Mouse (Mus musculus) intestine, embryonic 16.5 days (tissue): ENCODE measurements around the gene Wbp1. TPM values are rescaled to one million over a fixed set of nuclear protein-coding genes. Genes with fewer than 3 reads are reported as not detected.

Experiments
- ATAC-seq: fragments of 200-750 bp; cut with Nextera tagmentation; 2 replicates; pipeline ENCODE4 v1.8.0; 2017; ENCODE audit warnings: moderate TSS enrichment, moderate library complexity
- H3K27ac ChIP-seq: fragments of 300-500 bp; sonication (generic); 2 replicates; pipeline ENCODE4 v1.5.1; 2014; ENCODE audit warnings: mild to moderate bottlenecking, low read length
- H3K27me3 ChIP-seq: fragments of 300-500 bp; sonication (generic); replicated peaks from 2 replicates; pipeline ENCODE4 v1.6.1; 2014; ENCODE audit warnings: low read length, control low read depth, mixed read lengths; ENCODE audit not compliant: control insufficient read depth, insufficient read depth
- H3K36me3 ChIP-seq: fragments of 300-500 bp; sonication (generic); 2 replicates; pipeline ENCODE4 v1.6.1; 2014; ENCODE audit warnings: low read length, control low read depth; ENCODE audit not compliant: control insufficient read depth, insufficient read depth
- H3K4me1 ChIP-seq: fragments of 300-500 bp; sonication (generic); 2 replicates; pipeline ENCODE4 v1.6.1; 2014; ENCODE audit warnings: low read length, control low read depth, mixed read lengths; ENCODE audit not compliant: control insufficient read depth, insufficient read depth
- H3K4me2 ChIP-seq: fragments of 300-500 bp; sonication (generic); 2 replicates; pipeline ENCODE4 v1.6.1; 2014; ENCODE audit warnings: low read depth, low read length, control low read depth
- H3K4me3 ChIP-seq: fragments of 300-500 bp; sonication (generic); 2 replicates; pipeline ENCODE4 v1.5.1; 2014; ENCODE audit warnings: mild to moderate bottlenecking, low read length
- H3K9ac ChIP-seq: fragments of 300-500 bp; sonication (generic); 2 replicates; pipeline ENCODE4 v1.6.1; 2014; ENCODE audit warnings: low read depth, low read length
- H3K9me3 ChIP-seq: fragments of 300-500 bp; sonication (generic); 2 replicates; pipeline ENCODE4 v1.6.1; 2016; ENCODE audit warnings: low read length, control low read depth; ENCODE audit not compliant: control insufficient read depth
- WGBS: fragments of 180-500 bp; shearing (Covaris S2); extraction: QIAGEN DNeasy Blood & Tissue Kit; methylation state at CpG from one replicate; pipeline ENCODE4 v1.1.7; 2014; 5-methylcytosine and 5-hydroxymethylcytosine counted together
- polyA plus RNA-seq: library from polyadenylated mRNA; unstranded; fragments of >200 nt; fragmentation: Nextera tagmentation; extraction: Ambion mirVana; gene quantifications from 2 replicates; pipeline ENCODE4 v1.2.1, GENCODE M21; 2015

Gene Wbp1
- polyA plus RNA-seq, 1 experiment from 2014 or later: 95.5 TPM

- Histone ChIP-seq H3K4me1 (peaks cover 21% of the 10 kb centered on the region), H3K9me3 (no peaks in the 10 kb centered on the region), H3K27me3 (no peaks in the 10 kb centered on the region), H3K9ac (peak within 1 kb of the TSS; percentile 92), H3K36me3 (no peaks in the 10 kb centered on the region; the same call in 1 of the 2 replicates), H3K4me2 (peak within 1 kb of the TSS; percentile 88), H3K4me3 (peak within 1 kb of the TSS; percentile 85), H3K27ac (peak within 1 kb of the TSS; percentile 87)
- peak; percentile 92 for ATAC-seq
- 1% methylated on average over 44 of the region's 58 CpGs for WGBS
Measured at GRCm38 (mm10) chr6:83115011-83115671, 6.2 kb downstream of the Wbp1 start, which contains the start of gene Mogs. Gene Mogs, plus strand, starts transcription at chr6:83115496.

- WGBS: 93% methylated on average over 4 of the region's 4 CpGs
- no peak overlapping the region for H3K4me3 ChIP-seq
- no peaks in the 10 kb centered on the region for H3K36me3 ChIP-seq
- H3K27ac ChIP-seq: no peak overlapping the region
- H3K9me3 ChIP-seq: no peaks in the 10 kb centered on the region
- no peak for ATAC-seq
- no peak overlapping the region for H3K9ac ChIP-seq
- H3K4me1 ChIP-seq: peaks cover 29% of the 10 kb centered on the region
- H3K27me3 ChIP-seq: no peaks in the 10 kb centered on the region
- no peak overlapping the region for H3K4me2 ChIP-seq
Measured at GRCm38 (mm10) chr6:83111510-83112136, 9.7 kb downstream of the Wbp1 start.

- no peaks in the 10 kb centered on the region for H3K27me3 ChIP-seq
- peak within 1 kb of the TSS; percentile 95 for H3K4me3 ChIP-seq
- H3K27ac ChIP-seq: peak within 1 kb of the TSS; percentile 85
- no peaks in the 10 kb centered on the region for H3K9me3 ChIP-seq
- H3K4me1 ChIP-seq: peaks cover 16% of the 10 kb centered on the region
- peak; percentile 90 for ATAC-seq
- peak within 1 kb of the TSS; percentile 78 for H3K4me2 ChIP-seq
- WGBS: under 1% methylated on average over 76 of the region's 76 CpGs
- peak within 1 kb of the TSS; percentile 97 for H3K9ac ChIP-seq
- no peaks in the 10 kb centered on the region for H3K36me3 ChIP-seq
Measured at GRCm38 (mm10) chr6:83108762-83109668, 12.3 kb downstream of the Wbp1 start, which contains the start of gene Mrpl53. Gene Mrpl53, plus strand, starts transcription at chr6:83109040.

- Histone ChIP-seq H3K4me1 (peaks cover 25% of the 10 kb centered on the region), H3K4me2 (peak overlapping the region; percentile 78), H3K4me3 (peak overlapping the region; percentile 95), H3K36me3 (no peaks in the 10 kb centered on the region), H3K27me3 (no peaks in the 10 kb centered on the region), H3K27ac (no peak overlapping the region), H3K9me3 (no peaks in the 10 kb centered on the region), H3K9ac (0 out of 2 replicates have a peak overlapping the region, but pooled peaks have one; percentile 97)
- 38% methylated on average over 13 of the region's 13 CpGs for whole genome bisulfite sequencing
- peak; percentile 7; the same call in 1 of the 2 replicates for ATAC-seq
Measured at GRCm38 (mm10) chr6:83107566-83108400, 13.6 kb downstream of the Wbp1 start.

- no peak for ATAC-seq
- H3K9me3 ChIP-seq: no peaks in the 10 kb centered on the region
- no peak overlapping the region for H3K9ac ChIP-seq
- H3K36me3 ChIP-seq: no peaks in the 10 kb centered on the region
- no peak overlapping the region for H3K4me2 ChIP-seq
- H3K4me3 ChIP-seq: no peak overlapping the region
- 74% methylated on average over 4 of the region's 4 CpGs for WGBS
- peaks cover 27% of the 10 kb centered on the region for H3K4me1 ChIP-seq
- no peak overlapping the region for H3K27ac ChIP-seq
- H3K27me3 ChIP-seq: no peaks in the 10 kb centered on the region
Measured at GRCm38 (mm10) chr6:83104158-83104557, 17.2 kb downstream of the Wbp1 start.

- 0 out of 2 replicates have a peak overlapping the region, but pooled peaks have one; percentile 28 for H3K27ac ChIP-seq
- no peaks in the 10 kb centered on the region for H3K9me3 ChIP-seq
- H3K4me1 ChIP-seq: peaks cover 25% of the 10 kb centered on the region
- no peaks in the 10 kb centered on the region for H3K27me3 ChIP-seq
- H3K9ac ChIP-seq: peak overlapping the region; percentile 88
- 53% methylated on average over 11 of the region's 11 CpGs for WGBS
- no peaks in the 10 kb centered on the region for H3K36me3 ChIP-seq
- H3K4me3 ChIP-seq: peak overlapping the region; percentile 80; the same call in 1 of the 2 replicates
- peak overlapping the region; percentile 97 for H3K4me2 ChIP-seq
- 0 out of 2 replicates have a peak, but pooled peaks have one; percentile 24 for ATAC-seq
Measured at GRCm38 (mm10) chr6:83103130-83103650, 18.2 kb downstream of the Wbp1 start.

GRCm38 (mm10) chr6:83101688-83102556, 19.4 kb downstream of the Wbp1 start:
- H3K4me3 ChIP-seq: peak overlapping the region; percentile 80
- peak; percentile 86 for ATAC-seq
- H3K27me3 ChIP-seq: no peaks in the 10 kb centered on the region
- H3K36me3 ChIP-seq: no peaks in the 10 kb centered on the region
- H3K9ac ChIP-seq: peak overlapping the region; percentile 88
- peak overlapping the region; percentile 97 for H3K4me2 ChIP-seq
- peaks cover 18% of the 10 kb centered on the region for H3K4me1 ChIP-seq
- H3K27ac ChIP-seq: peak overlapping the region; percentile 90
- no peaks in the 10 kb centered on the region for H3K9me3 ChIP-seq
- 0% methylated on average over 73 of the region's 74 CpGs for WGBS

- Histone ChIP-seq H3K36me3 (no peaks in the 10 kb centered on the region), H3K4me1 (peaks cover 18% of the 10 kb centered on the region), H3K9me3 (no peaks in the 10 kb centered on the region), H3K27ac (peak within 1 kb of the TSS; percentile 90), H3K4me3 (peak within 1 kb of the TSS; percentile 80), H3K27me3 (no peaks in the 10 kb centered on the region), H3K4me2 (peak within 1 kb of the TSS; percentile 97), H3K9ac (peak within 1 kb of the TSS; percentile 88)
- ATAC-seq: peak; percentile 89
- WGBS: under 1% methylated on average over 25 of the region's 25 CpGs
Measured at GRCm38 (mm10) chr6:83101316-83101687, 20.1 kb downstream of the Wbp1 start, which contains the start of the genes Ccdc142 and Gm42688. Gene Ccdc142, plus strand, starts transcription at chr6:83101601. Gene Gm42688, plus strand, starts transcription at chr6:83101617.
